Mouse (Mus musculus) heart, embryonic 11.5 days (tissue): ENCODE data around the gene Tmem44. TPM values are rescaled to one million over a fixed set of nuclear protein-coding genes. Genes with fewer than 3 reads are reported as not detected.
A peak's percentile ranks its signal among the peaks of the same experiment; 100 is the strongest.

Source experiments
- ATAC-seq: fragments of 200-750 bp; cut with Nextera tagmentation; replicated peaks from 2 replicates; pipeline ENCODE4 v1.8.0; 2017; ENCODE audit warnings: moderate library complexity; ENCODE audit not compliant: insufficient number of reproducible peaks, low FRiP score, low TSS enrichment
- H3K27ac ChIP-seq: fragments of 300-500 bp; sonication (generic); 2 replicates; pipeline ENCODE4 v1.5.1; 2014; ENCODE audit warnings: mild to moderate bottlenecking, low read depth, low read length
- H3K27me3 ChIP-seq: fragments of 300-500 bp; sonication (generic); 2 replicates; pipeline ENCODE4 v1.6.1; 2014; ENCODE audit warnings: mild to moderate bottlenecking, low read length, mixed read lengths; ENCODE audit not compliant: control insufficient read depth, insufficient read depth
- H3K36me3 ChIP-seq: fragments of 300-500 bp; sonication (generic); 2 replicates; pipeline ENCODE4 v1.6.1; 2014; ENCODE audit warnings: mild to moderate bottlenecking, low read length, moderate library complexity, mixed read lengths; ENCODE audit not compliant: control insufficient read depth, insufficient read depth
- H3K4me1 ChIP-seq: fragments of 300-500 bp; sonication (generic); 2 replicates; pipeline ENCODE4 v1.6.1; 2014; ENCODE audit warnings: low read length; ENCODE audit not compliant: control insufficient read depth, insufficient read depth
- H3K4me2 ChIP-seq: fragments of 300-500 bp; sonication (generic); 2 replicates; pipeline ENCODE4 v1.6.1; 2014; ENCODE audit warnings: mild to moderate bottlenecking, moderate library complexity
- H3K4me3 ChIP-seq: fragments of 300-500 bp; sonication (generic); 2 replicates; pipeline ENCODE4 v1.5.1; 2014; ENCODE audit warnings: low read depth, low read length
- H3K9ac ChIP-seq: fragments of 300-500 bp; sonication (generic); 2 replicates; pipeline ENCODE4 v1.6.1; 2014; ENCODE audit warnings: mild to moderate bottlenecking, low read depth, low read length, moderate library complexity
- H3K9me3 ChIP-seq: fragments of 300-500 bp; sonication (generic); replicated peaks from 2 replicates; pipeline ENCODE4 v1.6.1; 2016; ENCODE audit warnings: low read length; ENCODE audit not compliant: control insufficient read depth
- WGBS: fragments of 180-500 bp; shearing (Covaris S2); extraction: QIAGEN DNeasy Blood & Tissue Kit; methylation state at CpG from one replicate; pipeline ENCODE4 v1.1.7; 2014; ENCODE audit not compliant: insufficient replicate concordance; 5-methylcytosine and 5-hydroxymethylcytosine counted together
- polyA plus RNA-seq: library from polyadenylated mRNA; unstranded; fragments of >200 nt; fragmentation: Nextera tagmentation; extraction: Ambion mirVana; gene quantifications from 2 replicates; pipeline ENCODE4 v1.2.1, GENCODE M21; 2014

Tmem44 gene
- polyA plus RNA-seq, 1 experiment from 2014 or later, result 16.4 TPM

DNA sequence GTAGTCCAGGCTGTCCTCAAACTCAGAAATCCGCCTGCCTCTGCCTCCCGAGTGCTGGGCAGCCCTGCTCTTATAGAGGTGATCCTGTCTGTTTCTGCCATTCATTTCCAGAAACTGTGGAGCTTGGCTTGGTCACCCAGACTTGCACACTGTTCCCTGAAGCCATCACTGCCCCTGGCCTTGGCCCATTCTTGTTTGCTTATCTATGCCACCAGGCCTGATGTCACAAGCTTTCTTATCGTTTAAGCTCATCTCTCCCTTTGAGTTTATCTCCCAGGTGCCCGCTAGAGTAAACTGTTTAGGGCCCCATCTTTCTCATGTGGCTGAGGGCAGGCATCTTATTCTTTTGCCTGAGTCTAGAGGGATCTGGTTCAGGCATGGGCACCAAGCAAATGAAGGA is 5.9 kb downstream of the Tmem44 start:
- H3K4me3 ChIP-seq, result no peak overlapping the region
- H3K36me3 ChIP-seq, result peaks cover 13% of the 10 kb centered on the region
- no peak overlapping the region for H3K27ac ChIP-seq
- WGBS, result 69% methylated on average over 4 of the region's 4 CpGs
- peaks cover 13% of the 10 kb centered on the region for H3K4me1 ChIP-seq
- H3K27me3 ChIP-seq, result no peaks in the 10 kb centered on the region
- H3K9ac ChIP-seq, result no peak overlapping the region
- H3K4me2 ChIP-seq, result no peak overlapping the region
- no peak for ATAC-seq
- no peaks in the 10 kb centered on the region for H3K9me3 ChIP-seq

- peaks cover 8% of the 10 kb centered on the region for H3K4me1 ChIP-seq
- no peak for ATAC-seq
- peaks cover 13% of the 10 kb centered on the region for H3K36me3 ChIP-seq
- H3K4me3 ChIP-seq, result no peak overlapping the region
- H3K27ac ChIP-seq, result no peak overlapping the region
- H3K4me2 ChIP-seq, result no peak overlapping the region
- no peaks in the 10 kb centered on the region for H3K9me3 ChIP-seq
- no peaks in the 10 kb centered on the region for H3K27me3 ChIP-seq
- WGBS, result 83% methylated on average over 9 of the region's 9 CpGs
- no peak overlapping the region for H3K9ac ChIP-seq
Observed at GRCm38 (mm10) chr16:30543386-30543785, 7.3 kb downstream of the Tmem44 start.

- no peak overlapping the region for H3K27ac ChIP-seq
- H3K4me1 ChIP-seq, result peaks cover 8% of the 10 kb centered on the region
- H3K9me3 ChIP-seq, result no peaks in the 10 kb centered on the region
- H3K9ac ChIP-seq, result no peak overlapping the region
- no peak for ATAC-seq
- no peaks in the 10 kb centered on the region for H3K27me3 ChIP-seq
- H3K36me3 ChIP-seq, result peaks cover 13% of the 10 kb centered on the region
- H3K4me3 ChIP-seq, result no peak overlapping the region
- no peak overlapping the region for H3K4me2 ChIP-seq
- 54% methylated on average over 6 of the region's 6 CpGs for WGBS
Observed at GRCm38 (mm10) chr16:30542826-30543225, 7.8 kb downstream of the Tmem44 start.

DNA sequence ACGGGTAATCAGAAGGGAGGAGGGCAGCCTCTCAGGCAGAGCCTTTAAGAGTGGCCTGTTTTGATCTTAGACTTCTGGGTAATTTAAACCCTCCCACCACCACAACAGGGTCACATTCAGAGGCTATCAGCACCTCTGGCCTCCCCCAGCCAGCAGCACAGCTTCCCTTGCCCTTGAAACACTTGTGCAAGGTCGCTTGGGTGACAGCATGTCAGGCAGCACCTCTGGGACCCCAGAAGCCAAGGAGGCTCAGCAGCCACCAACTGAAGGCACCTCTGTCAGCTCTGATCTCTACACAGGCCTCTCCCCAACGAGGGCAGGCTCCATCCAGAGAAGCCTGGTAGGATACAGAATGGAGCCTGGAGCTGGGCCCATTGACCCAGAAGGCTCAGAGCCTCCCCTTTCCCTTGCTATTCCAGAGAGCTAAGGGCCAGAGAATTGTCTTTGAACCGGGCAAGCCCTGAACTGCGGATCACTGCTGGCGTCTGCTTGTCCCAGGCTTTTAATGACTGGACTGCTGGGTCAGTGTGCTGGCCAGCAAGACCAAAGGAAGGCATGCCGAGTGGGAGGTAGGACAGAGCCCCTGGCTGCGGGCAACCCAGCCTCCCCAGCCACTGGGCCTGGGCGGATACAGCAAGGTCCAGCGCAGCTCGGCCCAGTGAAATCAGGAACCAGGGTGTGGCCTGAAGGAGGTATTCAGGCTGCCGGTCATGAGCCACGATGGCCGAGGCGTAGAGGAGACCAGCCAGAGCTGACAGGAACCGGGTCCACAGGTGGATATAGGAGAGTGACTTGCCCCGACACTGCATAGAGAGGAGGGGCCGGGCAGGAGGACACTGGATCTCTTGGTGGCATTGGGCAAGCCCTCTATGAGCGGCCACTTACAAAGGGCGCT is 10.3 kb downstream of the Tmem44 start:
- Histone ChIP-seq H3K4me1 (peaks cover 17% of the 10 kb centered on the region), H3K9ac (peak overlapping the region; percentile 64), H3K27ac (peak overlapping the region; percentile 95), H3K9me3 (no peaks in the 10 kb centered on the region), H3K4me3 (peak overlapping the region; percentile 18), H3K36me3 (peaks cover 4% of the 10 kb centered on the region; the same call in 1 of the 2 replicates), H3K4me2 (peak overlapping the region; percentile 53), H3K27me3 (no peaks in the 10 kb centered on the region)
- peak; percentile 56 for ATAC-seq
- 48% methylated on average over 20 of the region's 20 CpGs for WGBS

GRCm38 (mm10) chr16:30539433-30539832 is 11.2 kb downstream of the Tmem44 start:
- WGBS, result 22% methylated on average over 10 of the region's 10 CpGs
- Histone ChIP-seq H3K4me1 (peaks cover 20% of the 10 kb centered on the region), H3K9me3 (no peaks in the 10 kb centered on the region), H3K4me2 (no peak overlapping the region), H3K9ac (no peak overlapping the region), H3K4me3 (no peak overlapping the region), H3K27me3 (no peaks in the 10 kb centered on the region), H3K27ac (peak overlapping the region; percentile 95), H3K36me3 (peaks cover 4% of the 10 kb centered on the region; the same call in 1 of the 2 replicates)
- ATAC-seq, result no peak

- no peak for ATAC-seq
- no peaks in the 10 kb centered on the region for H3K36me3 ChIP-seq
- H3K9me3 ChIP-seq, result no peaks in the 10 kb centered on the region
- 93% methylated on average over 1 of the region's 1 CpGs for WGBS
- H3K27ac ChIP-seq, result no peak overlapping the region
- no peak overlapping the region for H3K4me3 ChIP-seq
- H3K4me2 ChIP-seq, result no peak overlapping the region
- H3K27me3 ChIP-seq, result no peaks in the 10 kb centered on the region
- H3K9ac ChIP-seq, result no peak overlapping the region
- H3K4me1 ChIP-seq, result peaks cover 15% of the 10 kb centered on the region
Observed at GRCm38 (mm10) chr16:30535075-30535474, 15.6 kb downstream of the Tmem44 start.

- Histone ChIP-seq H3K4me3 (no peak overlapping the region), H3K4me1 (peaks cover 15% of the 10 kb centered on the region), H3K9ac (no peak overlapping the region), H3K9me3 (no peaks in the 10 kb centered on the region), H3K27me3 (no peaks in the 10 kb centered on the region), H3K27ac (no peak overlapping the region; the same call in 1 of the 2 replicates), H3K36me3 (no peaks in the 10 kb centered on the region), H3K4me2 (no peak overlapping the region)
- no peak for ATAC-seq
- WGBS, result 39% methylated on average over 4 of the region's 4 CpGs
Observed at GRCm38 (mm10) chr16:30533592-30533991, 17.1 kb downstream of the Tmem44 start.

DNA sequence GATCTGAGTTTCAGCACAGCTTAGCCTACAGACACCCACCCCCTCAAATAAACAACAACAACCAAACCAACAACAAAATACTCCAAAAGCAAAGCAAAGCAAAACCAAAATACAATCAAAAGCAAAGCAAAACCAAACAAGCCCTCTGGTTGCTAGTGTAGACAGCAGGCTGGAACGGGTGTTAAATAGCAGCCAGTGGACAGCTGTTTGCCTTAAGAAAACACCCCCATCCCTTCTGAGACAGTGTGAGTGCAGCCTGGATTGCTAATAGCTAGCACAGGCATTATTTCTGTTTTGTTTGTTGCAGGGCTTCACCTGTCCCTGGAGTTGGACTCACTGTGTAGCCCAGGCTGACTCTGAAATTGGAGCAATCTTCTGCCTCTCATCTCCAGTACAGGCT is 17.7 kb downstream of the Tmem44 start:
- H3K27ac ChIP-seq, result no peak overlapping the region
- H3K4me3 ChIP-seq, result no peak overlapping the region
- ATAC-seq, result no peak
- 62% methylated on average over 1 of the region's 1 CpGs for WGBS
- H3K4me1 ChIP-seq, result peaks cover 15% of the 10 kb centered on the region
- no peak overlapping the region for H3K4me2 ChIP-seq
- no peaks in the 10 kb centered on the region; the same call in 1 of the 2 replicates for H3K36me3 ChIP-seq
- no peaks in the 10 kb centered on the region for H3K9me3 ChIP-seq
- H3K27me3 ChIP-seq, result no peaks in the 10 kb centered on the region
- no peak overlapping the region for H3K9ac ChIP-seq
